Mouse (Mus musculus) liver, postnatal 0 days (tissue): ENCODE measurements around the gene Zfp36l1. TPM values are rescaled to one million over a fixed set of nuclear protein-coding genes. Genes with fewer than 3 reads are reported as not detected.
A peak's percentile ranks its signal among the peaks of the same experiment; 100 is the strongest.

Experiments
- ATAC-seq: fragments of 200-750 bp; cut with Nextera tagmentation; 2 replicates; pipeline ENCODE4 v1.8.0; 2017; ENCODE audit warnings: mild to moderate bottlenecking, moderate library complexity
- DNase-seq: peaks from one replicate; pipeline ENCODE4 v3.0.0-alpha.2; 2016
- H3K27ac ChIP-seq: fragments of 300-500 bp; sonication (generic); 2 replicates; pipeline ENCODE4 v1.5.1; 2014; ENCODE audit warnings: antibody characterized with exemption, moderate library complexity, mild to moderate bottlenecking, low read depth
- H3K27me3 ChIP-seq: fragments of 300-500 bp; sonication (generic); 2 replicates; pipeline ENCODE4 v1.6.1; 2014; ENCODE audit warnings: low read length, control low read depth, mixed read lengths; ENCODE audit not compliant: insufficient read depth
- H3K36me3 ChIP-seq: fragments of 300-500 bp; sonication (generic); replicated peaks from 2 replicates; pipeline ENCODE4 v1.6.1; 2014; ENCODE audit warnings: mild to moderate bottlenecking, control low read depth, low read length, moderate library complexity, mixed read lengths; ENCODE audit not compliant: insufficient read depth
- H3K4me1 ChIP-seq: fragments of 300-500 bp; sonication (generic); 2 replicates; pipeline ENCODE4 v1.6.1; 2014; ENCODE audit warnings: antibody characterized with exemption, mild to moderate bottlenecking, control low read depth; ENCODE audit not compliant: insufficient read depth
- H3K4me2 ChIP-seq: fragments of 300-500 bp; sonication (generic); 2 replicates; pipeline ENCODE4 v1.6.1; 2014; ENCODE audit warnings: low read depth, mild to moderate bottlenecking, low read length, moderate library complexity, mixed read lengths
- H3K4me3 ChIP-seq: fragments of 300-500 bp; sonication (generic); 2 replicates; pipeline ENCODE4 v1.5.1; 2014; ENCODE audit warnings: low read depth, low read length
- H3K9ac ChIP-seq: fragments of 300-500 bp; sonication (generic); replicated peaks from 2 replicates; pipeline ENCODE4 v1.6.1; 2014; ENCODE audit warnings: mild to moderate bottlenecking, moderate library complexity
- H3K9me3 ChIP-seq: fragments of 300-500 bp; sonication (generic); 2 replicates; pipeline ENCODE4 v1.6.1; 2016; ENCODE audit warnings: mild to moderate bottlenecking, control low read depth, low read length, mixed read lengths
- CTCF ChIP-seq: sonication (generic); IDR thresholded peaks from 2 replicates; pipeline ENCODE4 v1.5.1; 2016; ENCODE audit warnings: antibody characterized with exemption, low read depth
- EP300 ChIP-seq: IDR thresholded peaks from 2 replicates; pipeline ENCODE4 v1.6.1; 2016; ENCODE audit warnings: antibody characterized with exemption, low read depth, mild to moderate bottlenecking
- WGBS: fragments of 180-500 bp; shearing (Covaris S2); extraction: QIAGEN DNeasy Blood & Tissue Kit; methylation state at CpG from one replicate; pipeline ENCODE4 v1.1.7; 2014; ENCODE audit not compliant: insufficient replicate concordance; 5-methylcytosine and 5-hydroxymethylcytosine counted together
- polyA plus RNA-seq: library from polyadenylated mRNA; unstranded; fragments of >200 nt; fragmentation: Nextera tagmentation; extraction: Ambion mirVana; gene quantifications from 2 replicates; pipeline ENCODE4 v1.2.1, GENCODE M21; 2015

Gene Zfp36l1
- polyA plus RNA-seq, 1 experiment from 2014 or later, result 42.0 TPM

- Histone ChIP-seq H3K4me2 (peak overlapping the region; percentile 87), H3K36me3 (peaks cover 4% of the 10 kb centered on the region), H3K27me3 (no peaks in the 10 kb centered on the region), H3K9ac (peak overlapping the region; percentile 94), H3K9me3 (no peaks in the 10 kb centered on the region), H3K27ac (peak overlapping the region; percentile 99), H3K4me1 (peaks cover 28% of the 10 kb centered on the region), H3K4me3 (peak overlapping the region; percentile 85)
- TF ChIP-seq EP300 (no peak), CTCF (no peak)
- WGBS, result 50% methylated on average over 18 of the region's 18 CpGs
- DNase-seq (no peak), ATAC-seq (no peak)
Observed at GRCm38 (mm10) chr12:80116206-80117112, 3.6 kb upstream of the Zfp36l1 start.

GRCm38 (mm10) chr12:80115863-80116194 is 3.0 kb upstream of the Zfp36l1 start:
- H3K9me3 ChIP-seq, result no peaks in the 10 kb centered on the region
- WGBS, result 1% methylated on average over 29 of the region's 30 CpGs
- peaks cover 28% of the 10 kb centered on the region for H3K4me1 ChIP-seq
- H3K27me3 ChIP-seq, result no peaks in the 10 kb centered on the region
- ATAC-seq (no peak), DNase-seq (no peak)
- H3K4me2 ChIP-seq, result peak overlapping the region; percentile 87
- H3K36me3 ChIP-seq, result peaks cover 4% of the 10 kb centered on the region
- TF ChIP-seq EP300, result peak; percentile 58; the same call in 1 of the 2 replicates
- no peak for TF ChIP-seq CTCF
- H3K27ac ChIP-seq, result peak overlapping the region; percentile 99
- peak overlapping the region; percentile 85 for H3K4me3 ChIP-seq
- peak overlapping the region; percentile 94 for H3K9ac ChIP-seq

DNA sequence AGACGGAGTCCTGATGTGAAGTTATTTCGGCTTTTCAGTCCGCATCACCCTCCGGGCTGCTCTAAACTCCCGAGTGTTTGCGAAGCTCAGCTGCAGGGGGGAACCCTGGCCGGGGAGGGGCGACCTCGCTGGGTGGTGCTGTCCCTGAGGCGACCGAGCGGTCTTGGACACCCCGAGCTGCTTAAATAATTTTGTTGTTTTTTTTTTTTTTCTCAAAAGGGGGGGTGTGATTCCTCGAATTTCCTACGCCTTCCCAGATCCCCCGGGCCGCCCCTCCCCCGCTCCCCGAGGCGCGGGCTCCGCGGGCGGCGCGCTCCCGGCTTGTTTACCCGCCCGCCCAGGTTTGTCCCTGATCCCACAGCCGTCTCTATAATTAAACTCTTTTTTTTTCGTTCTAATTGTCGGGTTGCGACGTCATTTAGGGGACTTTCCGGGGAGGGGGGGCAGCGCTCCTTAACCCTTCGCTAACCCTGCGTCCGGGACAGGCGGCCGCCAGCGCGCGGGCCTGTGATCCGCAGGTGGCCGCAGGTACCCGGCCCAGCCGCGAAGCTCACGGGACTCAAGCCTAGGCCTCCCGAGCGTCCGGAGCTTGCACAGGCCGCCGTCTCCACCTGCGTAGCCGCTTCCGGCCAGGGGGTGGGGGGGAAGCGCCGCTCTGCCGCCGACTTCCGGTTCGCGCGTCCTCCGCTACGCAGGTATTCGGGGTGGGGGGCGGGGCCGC is 2.5 kb upstream of the Zfp36l1 start:
- 2% methylated on average over 62 of the region's 71 CpGs for WGBS
- Histone ChIP-seq H3K9ac (peak overlapping the region; percentile 94), H3K27ac (peak overlapping the region; percentile 99), H3K27me3 (no peaks in the 10 kb centered on the region), H3K9me3 (no peaks in the 10 kb centered on the region), H3K4me3 (peak overlapping the region; percentile 85), H3K36me3 (peaks cover 4% of the 10 kb centered on the region), H3K4me1 (peaks cover 28% of the 10 kb centered on the region), H3K4me2 (peak overlapping the region; percentile 87)
- ATAC-seq (peak; percentile 67), DNase-seq (peak; percentile 92)
- no peak for TF ChIP-seq CTCF
- TF ChIP-seq EP300, result no peak

DNA sequence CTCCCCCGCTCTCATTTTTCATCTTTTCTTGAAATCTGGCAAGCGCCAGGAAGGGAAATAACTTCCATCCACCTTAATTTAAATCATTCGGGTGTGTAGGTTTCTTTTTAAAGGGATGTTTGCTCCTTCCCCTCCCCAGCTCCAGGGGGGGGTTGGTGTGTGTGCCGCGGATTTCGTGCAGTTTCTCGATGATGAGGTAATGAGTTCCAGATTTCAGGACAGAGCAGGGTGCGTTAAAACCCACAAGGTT is 2.0 kb upstream of the Zfp36l1 start:
- H3K4me2 ChIP-seq, result peak overlapping the region; percentile 87
- H3K36me3 ChIP-seq, result peaks cover 3% of the 10 kb centered on the region; the same call in 1 of the 2 replicates
- TF ChIP-seq EP300 (no peak), CTCF (no peak)
- WGBS, result 0% methylated on average over 8 of the region's 8 CpGs
- H3K4me3 ChIP-seq, result peak overlapping the region; percentile 85
- DNase-seq (no peak), ATAC-seq (peak; percentile 4; the same call in 1 of the 2 replicates)
- peak overlapping the region; percentile 94 for H3K9ac ChIP-seq
- peak overlapping the region; percentile 99 for H3K27ac ChIP-seq
- H3K27me3 ChIP-seq, result no peaks in the 10 kb centered on the region
- peaks cover 28% of the 10 kb centered on the region for H3K4me1 ChIP-seq
- H3K9me3 ChIP-seq, result no peaks in the 10 kb centered on the region

- WGBS, result under 1% methylated on average over 51 of the region's 51 CpGs
- DNase-seq (peak; percentile 82), ATAC-seq (peak; percentile 26)
- H3K4me3 ChIP-seq, result peak overlapping the region; percentile 85
- peak overlapping the region; percentile 99 for H3K27ac ChIP-seq
- H3K9ac ChIP-seq, result peak overlapping the region; percentile 94
- TF ChIP-seq EP300 (no peak; the same call in 1 of the 2 replicates), CTCF (no peak)
- H3K4me1 ChIP-seq, result peaks cover 28% of the 10 kb centered on the region
- no peaks in the 10 kb centered on the region for H3K9me3 ChIP-seq
- H3K36me3 ChIP-seq, result peaks cover 6% of the 10 kb centered on the region; the same call in 1 of the 2 replicates
- H3K27me3 ChIP-seq, result no peaks in the 10 kb centered on the region
- peak overlapping the region; percentile 87 for H3K4me2 ChIP-seq
Observed at GRCm38 (mm10) chr12:80114031-80114891, 1.4 kb upstream of the Zfp36l1 start.
